Mouse (Mus musculus): ENCODE measurements around the gene Fyb2.
"Not testable (repeated sequence)": the region's sequence is repeated elsewhere in the genome, so short reads cannot be mapped to it uniquely, and the experiment has no call there.

The Fyb2 gene

GRCm38 (mm10) chr4:104944482-104944881, 31.2 kb downstream of the Fyb2 start:
- no peak for DNase-seq

GRCm38 (mm10) chr4:104948886-104949285, 35.6 kb downstream of the Fyb2 start:
- no peak for DNase-seq

GRCm38 (mm10) chr4:104949304-104949703, 36.0 kb downstream of the Fyb2 start:
- DNase-seq: no peak

GRCm38 (mm10) chr4:104951280-104951878, 38.1 kb downstream of the Fyb2 start:
- no peak for DNase-seq

- DNase-seq: no peak
Measured at GRCm38 (mm10) chr4:104956691-104957090, 43.4 kb downstream of the Fyb2 start.

- DNase-seq: no peak
Measured at GRCm38 (mm10) chr4:104961431-104961830, 48.2 kb downstream of the Fyb2 start.

- DNase-seq: no peak
Measured at GRCm38 (mm10) chr4:104972606-104973005, 59.4 kb downstream of the Fyb2 start.

GRCm38 (mm10) chr4:104975162-104975830, 62.0 kb downstream of the Fyb2 start:
- DNase-seq: no peak

- DNase-seq: no peak
Measured at GRCm38 (mm10) chr4:104985960-104986632, 72.8 kb downstream of the Fyb2 start.

GRCm38 (mm10) chr4:104987631-104988030, 74.4 kb downstream of the Fyb2 start:
- no peak for DNase-seq

GRCm38 (mm10) chr4:104988102-104988501, 74.8 kb downstream of the Fyb2 start:
- peak; percentile 53 for DNase-seq

- no peak for DNase-seq
Measured at GRCm38 (mm10) chr4:104988709-104989108, 75.5 kb downstream of the Fyb2 start.

GRCm38 (mm10) chr4:104990016-104990415, 76.8 kb downstream of the Fyb2 start:
- peak; percentile 74 for DNase-seq

- no peak for DNase-seq
Measured at GRCm38 (mm10) chr4:104990686-104991085, 77.4 kb downstream of the Fyb2 start.

GRCm38 (mm10) chr4:104992271-104992670, 79.0 kb downstream of the Fyb2 start:
- no peak for DNase-seq

- DNase-seq: no peak
Measured at GRCm38 (mm10) chr4:104993140-104993874, 80.1 kb downstream of the Fyb2 start.

GRCm38 (mm10) chr4:104999702-105000101, 86.4 kb downstream of the Fyb2 start:
- no peak for DNase-seq

- no peak for DNase-seq
Measured at GRCm38 (mm10) chr4:105001736-105002135, 88.5 kb downstream of the Fyb2 start.

GRCm38 (mm10) chr4:105004135-105004534, 90.9 kb downstream of the Fyb2 start:
- DNase-seq: no peak

GRCm38 (mm10) chr4:105004649-105005048, 91.4 kb downstream of the Fyb2 start:
- not testable (repeated sequence) for DNase-seq

GRCm38 (mm10) chr4:105007360-105008018, 94.2 kb downstream of the Fyb2 start:
- no peak for DNase-seq

- no peak for DNase-seq
Measured at GRCm38 (mm10) chr4:105013718-105014117, 100.5 kb downstream of the Fyb2 start.

GRCm38 (mm10) chr4:105015496-105015895, 102.2 kb downstream of the Fyb2 start:
- no peak for DNase-seq

All from cerebellum, adult 8-10 months (tissue).